Mouse (Mus musculus) heart, embryonic 11.5 days (tissue): Measurements from ENCODE around the gene Dedd2. TPM values are rescaled to one million over a fixed set of nuclear protein-coding genes. Genes with fewer than 3 reads are reported as not detected.

Experiments
- ATAC-seq: fragments of 200-750 bp; cut with Nextera tagmentation; replicated peaks from 2 replicates; pipeline ENCODE4 v1.8.0; 2017; ENCODE audit warnings: moderate library complexity; ENCODE audit not compliant: insufficient number of reproducible peaks, low FRiP score, low TSS enrichment
- H3K27ac ChIP-seq: fragments of 300-500 bp; sonication (generic); 2 replicates; pipeline ENCODE4 v1.5.1; 2014; ENCODE audit warnings: mild to moderate bottlenecking, low read depth, low read length
- H3K27me3 ChIP-seq: fragments of 300-500 bp; sonication (generic); 2 replicates; pipeline ENCODE4 v1.6.1; 2014; ENCODE audit warnings: mild to moderate bottlenecking, low read length, mixed read lengths; ENCODE audit not compliant: control insufficient read depth, insufficient read depth
- H3K36me3 ChIP-seq: fragments of 300-500 bp; sonication (generic); 2 replicates; pipeline ENCODE4 v1.6.1; 2014; ENCODE audit warnings: mild to moderate bottlenecking, low read length, moderate library complexity, mixed read lengths; ENCODE audit not compliant: control insufficient read depth, insufficient read depth
- H3K4me1 ChIP-seq: fragments of 300-500 bp; sonication (generic); 2 replicates; pipeline ENCODE4 v1.6.1; 2014; ENCODE audit warnings: low read length; ENCODE audit not compliant: control insufficient read depth, insufficient read depth
- H3K4me2 ChIP-seq: fragments of 300-500 bp; sonication (generic); 2 replicates; pipeline ENCODE4 v1.6.1; 2014; ENCODE audit warnings: mild to moderate bottlenecking, moderate library complexity
- H3K4me3 ChIP-seq: fragments of 300-500 bp; sonication (generic); 2 replicates; pipeline ENCODE4 v1.5.1; 2014; ENCODE audit warnings: low read depth, low read length
- H3K9ac ChIP-seq: fragments of 300-500 bp; sonication (generic); 2 replicates; pipeline ENCODE4 v1.6.1; 2014; ENCODE audit warnings: mild to moderate bottlenecking, low read depth, low read length, moderate library complexity
- H3K9me3 ChIP-seq: fragments of 300-500 bp; sonication (generic); replicated peaks from 2 replicates; pipeline ENCODE4 v1.6.1; 2016; ENCODE audit warnings: low read length; ENCODE audit not compliant: control insufficient read depth
- WGBS: fragments of 180-500 bp; shearing (Covaris S2); extraction: QIAGEN DNeasy Blood & Tissue Kit; methylation state at CpG from one replicate; pipeline ENCODE4 v1.1.7; 2014; ENCODE audit not compliant: insufficient replicate concordance; 5-methylcytosine and 5-hydroxymethylcytosine counted together
- polyA plus RNA-seq: library from polyadenylated mRNA; unstranded; fragments of >200 nt; fragmentation: Nextera tagmentation; extraction: Ambion mirVana; gene quantifications from 2 replicates; pipeline ENCODE4 v1.2.1, GENCODE M21; 2014

Dedd2 gene
- polyA plus RNA-seq, 1 experiment from 2014 or later, result 5.3 TPM

GRCm38 (mm10) chr7:25156158-25156648 lies 64.2 kb downstream of the Dedd2 start:
- Histone ChIP-seq H3K9ac (peak overlapping the region; percentile 46; the same call in 1 of the 2 replicates), H3K36me3 (no peaks in the 10 kb centered on the region), H3K27me3 (peaks cover 59% of the 10 kb centered on the region), H3K4me3 (peak overlapping the region; percentile 12; the same call in 1 of the 2 replicates), H3K4me1 (peaks cover 19% of the 10 kb centered on the region), H3K27ac (peak overlapping the region; percentile 62), H3K4me2 (peak overlapping the region; percentile 55), H3K9me3 (no peaks in the 10 kb centered on the region)
- WGBS, result 11% methylated on average over 14 of the region's 14 CpGs
- ATAC-seq, result peak; percentile 25; the same call in 1 of the 2 replicates

- peaks cover 62% of the 10 kb centered on the region for H3K27me3 ChIP-seq
- peak overlapping the region; percentile 62 for H3K27ac ChIP-seq
- H3K9me3 ChIP-seq, result no peaks in the 10 kb centered on the region
- peak overlapping the region; percentile 12; the same call in 1 of the 2 replicates for H3K4me3 ChIP-seq
- H3K36me3 ChIP-seq, result no peaks in the 10 kb centered on the region
- WGBS, result 6% methylated on average over 17 of the region's 17 CpGs
- peak overlapping the region; percentile 55 for H3K4me2 ChIP-seq
- ATAC-seq, result peak; percentile 85
- peak overlapping the region; percentile 46; the same call in 1 of the 2 replicates for H3K9ac ChIP-seq
- H3K4me1 ChIP-seq, result peaks cover 22% of the 10 kb centered on the region
Observed at GRCm38 (mm10) chr7:25155469-25156157, 64.8 kb downstream of the Dedd2 start.

GRCm38 (mm10) chr7:25154648-25155047 lies 65.8 kb downstream of the Dedd2 start:
- Histone ChIP-seq H3K9ac (peak overlapping the region; percentile 28; the same call in 1 of the 2 replicates), H3K9me3 (no peaks in the 10 kb centered on the region), H3K4me1 (peaks cover 22% of the 10 kb centered on the region), H3K27me3 (peaks cover 72% of the 10 kb centered on the region), H3K4me2 (no peak overlapping the region), H3K4me3 (no peak overlapping the region), H3K27ac (no peak overlapping the region), H3K36me3 (no peaks in the 10 kb centered on the region)
- WGBS, result 70% methylated on average over 4 of the region's 4 CpGs
- ATAC-seq, result no peak

- Histone ChIP-seq H3K4me1 (peaks cover 22% of the 10 kb centered on the region), H3K9me3 (no peaks in the 10 kb centered on the region), H3K27me3 (peaks cover 79% of the 10 kb centered on the region), H3K4me2 (no peak overlapping the region), H3K9ac (no peak overlapping the region), H3K36me3 (no peaks in the 10 kb centered on the region), H3K4me3 (no peak overlapping the region), H3K27ac (no peak overlapping the region)
- no peak for ATAC-seq
- WGBS, result 50% methylated on average over 7 of the region's 7 CpGs
Observed at GRCm38 (mm10) chr7:25153841-25154240, 66.6 kb downstream of the Dedd2 start.

- H3K27me3 ChIP-seq, result peaks cover 86% of the 10 kb centered on the region
- no peaks in the 10 kb centered on the region for H3K36me3 ChIP-seq
- WGBS, result 43% methylated on average over 10 of the region's 10 CpGs
- ATAC-seq, result no peak
- H3K4me3 ChIP-seq, result no peak overlapping the region
- H3K4me2 ChIP-seq, result no peak overlapping the region
- no peaks in the 10 kb centered on the region for H3K9me3 ChIP-seq
- H3K4me1 ChIP-seq, result peaks cover 22% of the 10 kb centered on the region
- H3K27ac ChIP-seq, result no peak overlapping the region
- H3K9ac ChIP-seq, result no peak overlapping the region
Observed at GRCm38 (mm10) chr7:25151916-25152556, 68.4 kb downstream of the Dedd2 start.

GRCm38 (mm10) chr7:25151009-25151408 lies 69.4 kb downstream of the Dedd2 start:
- no peak overlapping the region for H3K4me2 ChIP-seq
- no peaks in the 10 kb centered on the region for H3K36me3 ChIP-seq
- H3K4me3 ChIP-seq, result no peak overlapping the region
- no peak for ATAC-seq
- H3K9ac ChIP-seq, result no peak overlapping the region
- 5% methylated on average over 7 of the region's 7 CpGs for WGBS
- no peaks in the 10 kb centered on the region for H3K9me3 ChIP-seq
- H3K27ac ChIP-seq, result no peak overlapping the region
- peaks cover 19% of the 10 kb centered on the region for H3K4me1 ChIP-seq
- H3K27me3 ChIP-seq, result peaks cover 76% of the 10 kb centered on the region

GRCm38 (mm10) chr7:25150151-25150663 lies 70.2 kb downstream of the Dedd2 start:
- Histone ChIP-seq H3K36me3 (no peaks in the 10 kb centered on the region), H3K4me1 (peaks cover 12% of the 10 kb centered on the region), H3K27ac (no peak overlapping the region), H3K9me3 (no peaks in the 10 kb centered on the region), H3K27me3 (peaks cover 71% of the 10 kb centered on the region), H3K4me3 (no peak overlapping the region), H3K9ac (no peak overlapping the region), H3K4me2 (no peak overlapping the region)
- ATAC-seq, result no peak
- 3% methylated on average over 15 of the region's 18 CpGs for WGBS
